Mouse (Mus musculus) layer of hippocampus, adult 8-10 months (tissue): ENCODE results near the gene H2al1d. TPM values are rescaled to one million over a fixed set of nuclear protein-coding genes. Genes with fewer than 3 reads are reported as not detected.

Experiments used
- total RNA-seq, 4 experiments: library from RNA; stranded (reverse); gene quantifications; 2 replicates each; pipeline ENCODE4 v1.2.4; 2022

H2al1d gene
- total RNA-seq, 4 experiments from 2014 or later, result not detected

Other genes with a start within 250 kb of the H2al1d start
- not detected for gene H2al1a, start 9.6 kb upstream of the H2al1d start, total RNA-seq
- not detected for gene H2al1b, start 6.4 kb upstream of the H2al1d start, total RNA-seq
- not detected for gene H2al1c, start 3.2 kb upstream of the H2al1d start, total RNA-seq
- gene H2al1e, start 3.1 kb downstream of the H2al1d start, total RNA-seq, result not detected
- gene H2al1f, start 6.3 kb downstream of the H2al1d start, total RNA-seq, result not detected
- not detected for gene H2al1g, start 9.4 kb downstream of the H2al1d start, total RNA-seq
- gene H2al1h, start 12.7 kb downstream of the H2al1d start, total RNA-seq, result not detected
- not detected for gene H2al1i, start 15.8 kb downstream of the H2al1d start, total RNA-seq
- not detected for gene H2al1j, start 19.0 kb downstream of the H2al1d start, total RNA-seq